Mouse (Mus musculus) ovary, postnatal 10 days (tissue): ENCODE results near the gene Fkrp.

ENCODE experiments used
- DNase-seq: peaks from one replicate; pipeline ENCODE4 v3.0.0; 2022; ENCODE audit warnings: low spot score

The Fkrp gene

GRCm38 (mm10) chr7:16816475-16817122 is at the start of gene Fkrp:
Gene Fkrp, minus strand, starts transcription at chr7:16816732.
- peak; percentile 52 for DNase-seq

DNA sequence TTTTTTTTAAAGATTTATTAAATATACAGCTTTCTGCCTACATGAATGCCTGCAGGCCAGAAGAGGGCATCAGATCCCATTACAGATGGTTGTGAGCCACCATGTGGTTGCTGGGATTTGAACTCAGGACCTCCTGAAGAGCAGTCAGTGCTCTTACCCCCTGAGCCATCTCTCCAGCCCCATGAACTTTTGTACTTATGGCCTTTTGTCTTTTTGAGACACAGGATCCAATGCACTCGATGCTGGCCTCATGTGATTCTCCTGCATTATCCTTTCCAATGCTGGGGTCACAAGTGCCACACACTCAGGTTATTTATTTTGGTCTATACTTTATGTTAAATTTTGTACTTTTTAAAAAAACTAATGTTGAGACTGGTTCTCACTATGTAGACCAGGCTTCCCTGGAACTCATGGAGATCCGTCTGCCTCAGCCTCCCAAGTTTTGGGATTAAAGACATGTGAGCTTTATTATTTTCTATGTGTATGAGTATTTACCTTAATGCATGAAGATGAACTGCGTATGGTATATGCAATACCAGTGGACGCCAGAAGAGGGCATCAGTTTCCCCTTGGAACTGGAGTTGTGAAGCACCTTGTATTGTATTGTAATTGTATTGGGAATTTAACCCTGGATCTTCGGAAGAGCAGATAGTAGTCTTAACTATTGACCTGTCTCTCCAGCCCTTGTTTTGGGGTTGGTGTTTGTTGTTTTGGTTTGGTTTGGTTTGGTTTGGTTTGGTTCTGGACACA is 43.5 kb upstream of the Fkrp start:
- DNase-seq = no peak

GRCm38 (mm10) chr7:16858336-16858735 is 41.8 kb upstream of the Fkrp start:
- DNase-seq = no peak

- DNase-seq = no peak
These were observed 36.8 kb upstream of the Fkrp start for GRCm38 (mm10) chr7:16853302-16853831.

GRCm38 (mm10) chr7:16851636-16852035 is 35.1 kb upstream of the Fkrp start:
- no peak for DNase-seq

- no peak for DNase-seq
These were observed 32.0 kb upstream of the Fkrp start for GRCm38 (mm10) chr7:16848579-16848978.

DNA sequence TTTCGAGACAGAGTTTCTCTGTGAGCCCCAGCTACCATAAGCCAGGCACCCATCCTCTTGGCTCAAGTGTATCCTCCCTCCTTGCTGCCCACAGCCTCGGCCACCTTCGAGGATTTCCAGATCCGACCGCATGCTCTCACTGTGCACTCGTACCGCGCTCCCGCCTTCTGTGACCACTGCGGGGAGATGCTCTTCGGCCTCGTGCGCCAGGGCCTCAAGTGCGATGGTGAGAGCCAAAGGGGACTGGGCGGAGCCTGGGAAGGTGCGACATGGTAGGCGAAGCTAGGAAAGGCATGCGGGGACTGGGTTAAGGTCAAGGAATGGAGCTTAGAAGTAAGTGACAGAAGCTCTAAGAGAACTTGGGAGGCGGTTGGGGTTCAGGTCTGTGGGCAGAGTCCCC is 31.0 kb upstream of the Fkrp start:
- no peak for DNase-seq

DNA sequence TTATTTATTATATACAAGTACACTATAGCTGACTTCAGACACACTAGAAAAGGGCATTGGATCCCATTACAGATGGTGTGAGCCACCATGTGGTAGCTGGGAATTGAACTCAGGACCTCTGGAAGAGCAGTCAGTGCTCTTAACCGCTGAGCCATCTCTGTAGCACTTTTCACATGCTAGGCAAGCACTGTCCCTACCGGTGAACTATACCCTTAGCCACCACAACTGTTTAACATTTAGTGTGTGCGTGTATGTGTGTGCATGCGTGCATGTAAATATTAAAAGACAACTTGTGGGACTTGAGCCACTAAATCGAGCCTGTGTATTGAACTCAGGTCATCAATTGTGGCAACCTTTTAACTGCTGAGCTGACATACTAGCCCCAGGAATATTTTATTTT is 30.2 kb upstream of the Fkrp start:
- no peak for DNase-seq

DNA sequence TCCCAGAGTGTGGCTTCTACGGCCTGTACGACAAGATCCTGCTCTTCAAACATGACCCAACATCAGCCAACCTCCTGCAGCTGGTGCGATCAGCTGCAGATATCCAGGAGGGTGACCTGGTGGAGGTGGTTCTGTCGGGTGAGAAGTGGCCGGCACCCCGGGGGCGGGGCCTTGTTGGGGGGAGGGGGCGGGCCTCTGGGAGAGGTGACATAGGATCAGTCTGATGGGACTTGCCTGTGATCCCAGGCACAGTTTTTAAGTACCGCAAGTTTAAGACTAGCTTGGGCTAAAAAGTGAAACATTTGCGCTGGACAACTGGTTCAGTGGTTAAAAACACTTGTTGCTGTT is 29.3 kb upstream of the Fkrp start:
- DNase-seq = no peak

GRCm38 (mm10) chr7:16845072-16845819 is 28.7 kb upstream of the Fkrp start:
- no peak for DNase-seq

GRCm38 (mm10) chr7:16844696-16845071 is 28.2 kb upstream of the Fkrp start:
- no peak for DNase-seq

GRCm38 (mm10) chr7:16843441-16844171 is 27.1 kb upstream of the Fkrp start:
- DNase-seq = no peak

DNA sequence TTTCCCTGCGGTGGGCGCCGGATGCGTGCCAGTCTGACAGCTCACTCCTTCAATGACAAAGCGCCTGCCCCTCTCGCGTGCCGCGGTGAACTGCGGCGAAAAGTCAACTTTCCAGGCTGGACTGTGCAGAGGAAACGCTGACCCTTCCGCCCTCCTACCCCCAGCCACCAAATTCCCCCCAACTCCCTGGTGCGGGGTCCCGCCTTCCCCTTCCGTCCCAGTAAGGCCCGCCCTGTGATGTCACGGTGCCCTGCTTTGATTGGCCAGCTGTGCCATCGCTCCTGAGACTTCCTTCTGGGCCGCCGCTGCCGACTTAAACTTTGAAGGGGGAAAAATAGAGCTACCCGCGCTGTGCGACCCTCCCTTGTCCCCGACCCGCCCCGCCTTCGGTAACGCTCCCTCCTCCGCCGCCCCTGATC is 26.1 kb upstream of the Fkrp start, which contains the start of gene Prkd2:
TSS of gene Prkd2 (plus strand) at position 258 of the 419 bp plus-strand sequence.
- DNase-seq = peak; percentile 93

DNA sequence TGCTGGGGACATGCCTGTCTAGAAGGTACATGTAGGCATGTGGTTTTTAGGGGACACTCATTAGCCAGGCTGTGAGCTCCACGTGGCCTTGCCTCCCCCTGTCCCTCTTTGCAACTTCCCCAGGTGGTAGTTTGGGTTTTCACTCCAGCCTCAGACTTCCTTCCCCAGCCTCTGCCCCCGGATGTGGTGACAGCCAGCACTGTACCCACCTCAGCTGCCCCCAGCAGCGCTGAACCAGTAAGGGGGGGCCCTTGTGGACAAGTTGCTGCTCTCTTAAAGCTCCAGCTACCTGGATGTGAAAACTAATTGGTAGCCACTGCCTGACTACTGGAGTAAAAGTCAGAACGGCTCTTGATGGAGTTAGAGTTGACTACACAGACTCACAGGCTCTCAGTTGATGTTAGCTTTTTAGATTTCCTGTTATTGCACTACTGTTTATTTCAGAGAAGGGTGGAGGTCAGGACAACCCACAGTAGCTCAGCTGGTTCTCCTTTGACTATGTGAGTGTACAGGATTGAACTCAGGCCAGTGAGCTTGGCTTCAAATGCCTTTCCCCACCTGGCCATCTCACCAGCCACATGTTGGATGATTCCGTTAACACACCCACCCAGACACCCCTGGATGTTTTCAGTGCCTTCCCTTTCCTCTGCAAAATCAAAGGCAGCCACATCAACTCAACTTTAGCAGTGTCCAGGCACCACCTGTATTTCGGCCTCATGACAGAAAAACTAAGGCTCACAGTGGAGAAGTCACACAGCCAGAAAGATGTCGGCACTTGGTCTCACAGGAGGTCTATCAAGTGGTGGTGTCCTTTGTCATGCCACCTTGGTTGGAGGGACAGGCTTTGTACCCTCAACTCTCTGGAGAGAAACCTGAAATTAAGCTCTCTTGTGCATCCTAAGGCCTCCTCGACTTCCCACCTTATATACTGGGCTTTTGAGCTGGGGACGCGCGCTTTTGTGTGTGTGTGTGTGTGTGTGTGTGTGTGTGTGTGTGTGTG is 25.3 kb upstream of the Fkrp start:
- no peak for DNase-seq

DNA sequence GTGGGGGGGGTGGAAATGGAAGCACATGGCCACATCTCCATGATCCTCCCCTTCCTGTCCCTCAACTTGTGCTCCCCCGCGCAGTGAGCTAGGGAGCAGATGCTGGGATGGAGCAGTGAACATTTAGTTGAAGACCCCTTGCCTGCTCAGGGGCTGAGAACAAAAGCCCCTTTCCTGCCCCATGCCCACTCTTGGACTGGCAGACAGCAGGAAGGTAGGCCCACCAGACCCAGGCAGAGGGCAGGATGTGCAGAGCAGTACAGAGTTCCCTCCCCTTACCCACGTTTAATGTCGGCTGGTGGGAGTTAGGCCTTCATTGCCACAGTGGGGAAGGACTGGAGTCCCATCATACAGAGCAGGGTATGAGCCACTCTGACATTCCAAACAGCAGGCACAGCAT is 24.5 kb upstream of the Fkrp start:
- no peak for DNase-seq

GRCm38 (mm10) chr7:16840109-16840491 is 23.6 kb upstream of the Fkrp start:
- no peak for DNase-seq

GRCm38 (mm10) chr7:16839427-16840108 is 23.0 kb upstream of the Fkrp start:
- DNase-seq = no peak

DNA sequence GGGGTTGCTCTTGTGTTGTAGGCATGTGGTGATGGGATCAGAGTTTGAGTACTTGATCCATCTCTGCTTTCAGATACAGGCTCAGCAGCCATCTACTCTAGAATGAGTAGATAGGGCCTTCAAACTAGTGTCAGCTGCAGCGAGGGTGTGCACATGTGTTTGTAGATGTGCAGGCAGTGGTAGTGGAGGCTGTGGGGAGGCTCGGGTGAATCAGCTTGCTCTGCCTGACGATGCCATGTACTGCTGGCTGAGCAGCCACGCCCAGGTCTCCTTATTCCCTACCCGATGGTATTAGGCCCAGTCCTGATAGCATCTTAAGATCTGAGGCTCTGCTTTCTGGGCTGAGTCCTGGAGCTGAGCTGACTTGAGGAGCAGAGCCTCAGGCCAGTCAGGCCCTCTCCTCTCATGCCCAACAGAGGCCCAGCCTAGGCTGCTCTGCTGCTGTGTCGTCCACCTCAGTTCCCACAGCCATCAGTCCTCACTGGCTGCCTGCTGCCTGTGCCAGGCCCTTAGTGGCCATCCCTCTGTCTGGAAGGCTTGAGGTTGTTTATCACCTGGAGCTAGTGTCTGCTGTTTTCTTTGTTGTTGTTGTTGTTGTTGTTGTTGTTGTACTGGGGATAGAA is 22.4 kb upstream of the Fkrp start:
- no peak for DNase-seq

- DNase-seq = no peak
These were observed 21.6 kb upstream of the Fkrp start for GRCm38 (mm10) chr7:16837916-16838803.
